Mouse (Mus musculus) bone marrow macrophage, adult 2 months (primary cell): ENCODE data around the gene C1rl.
"Not testable (repeated sequence)": the region's sequence is repeated elsewhere in the genome, so short reads cannot be mapped to it uniquely, and the experiment has no call there.

Experiments used
- CTCF ChIP-seq: IDR thresholded peaks from 2 replicates; pipeline ENCODE4 v1.5.1; 2012; ENCODE audit warnings: low read depth, mild to moderate bottlenecking, low read length, moderate library complexity
- POLR2A ChIP-seq: IDR thresholded peaks from 2 replicates; pipeline ENCODE4 v1.6.1; 2012; ENCODE audit warnings: mild to moderate bottlenecking, low read depth, low read length, borderline replicate concordance

- TF ChIP-seq POLR2A, CTCF: not testable (repeated sequence)
These were observed 20.9 kb upstream of the C1rl start for GRCm38 (mm10) chr6:124471783-124472638.
